Mouse (Mus musculus) G1E (cell line): ENCODE data around the gene Utp20. TPM values are rescaled to one million over a fixed set of nuclear protein-coding genes. Genes with fewer than 3 reads are reported as not detected.
"Not testable (repeated sequence)": the region's sequence is repeated elsewhere in the genome, so short reads cannot be mapped to it uniquely, and the experiment has no call there.

Source experiments
- ATAC-seq: 2 replicates; pipeline ENCODE4 v1.8.0; 2016; ENCODE audit warnings: mild to moderate bottlenecking; ENCODE audit not compliant: insufficient number of reproducible peaks, poor library complexity, low FRiP score, severe bottlenecking; ENCODE audit errors: extremely low read depth
- DNase-seq: peaks from one replicate; pipeline ENCODE4 v3.0.0; 2012; ENCODE audit warnings: low spot score
- H3K27me3 ChIP-seq: 2 replicates; pipeline ENCODE4 v1.6.1; 2012; ENCODE audit warnings: mild to moderate bottlenecking, low read length, inconsistent platforms; ENCODE audit not compliant: insufficient read depth
- H3K36me3 ChIP-seq: replicated peaks from 2 replicates; pipeline ENCODE3; 2012; ENCODE audit warnings: mild to moderate bottlenecking, inconsistent platforms
- H3K4me1 ChIP-seq: 2 replicates; pipeline ENCODE4 v1.6.1; 2012; ENCODE audit warnings: low read depth, low read length, inconsistent platforms, mixed read lengths; ENCODE audit not compliant: insufficient read depth
- H3K4me3 ChIP-seq: 2 replicates; pipeline ENCODE4 v1.5.1; 2012; ENCODE audit warnings: low read depth, mild to moderate bottlenecking, inconsistent platforms, low read length, moderate library complexity, mixed read lengths
- H3K9me3 ChIP-seq: replicated peaks from 2 replicates; pipeline ENCODE4 v1.6.1; 2012; ENCODE audit warnings: inconsistent platforms
- CTCF ChIP-seq: IDR thresholded peaks from 2 replicates; pipeline ENCODE4 v1.5.1; 2012; ENCODE audit warnings: low read depth, low read length, inconsistent platforms, mixed read lengths
- GATA1 ChIP-seq: IDR thresholded peaks from 2 replicates; pipeline ENCODE4 v1.6.1; 2012; ENCODE audit warnings: borderline replicate concordance, low read length, inconsistent platforms, mixed read lengths
- GATA2 ChIP-seq: IDR thresholded peaks from 2 replicates; pipeline ENCODE4 v1.6.1; 2012; ENCODE audit warnings: low read depth, low read length, inconsistent platforms, borderline replicate concordance
- POLR2AphosphoS5 ChIP-seq: IDR thresholded peaks from 2 replicates; pipeline ENCODE4 v1.6.1; 2012; ENCODE audit warnings: low read depth, low read length, inconsistent platforms; ENCODE audit not compliant: insufficient replicate concordance
- TAL1 ChIP-seq: conservative IDR thresholded peaks from 2 replicates; pipeline ENCODE4 v1.6.1; 2012; ENCODE audit warnings: low read depth, low read length, inconsistent platforms, mixed read lengths
- polyA plus RNA-seq: library from polyadenylated mRNA; stranded (reverse); fragments of >175 nt; gene quantifications from 2 replicates; pipeline ENCODE4 v1.2.3, GENCODE M21; 2012
- total RNA-seq, 2 experiments: library from RNA; stranded (forward) in 1 of 2; stranded (reverse) in 1 of 2; fragments of 200-1000 nt in 1 of 2; fragments of >200 nt in 1 of 2; fragmentation: Nextera tagmentation in 1 of 2; gene quantifications; 2 replicates each; pipeline ENCODE4 v1.2.3; 2014 to 2017

The Utp20 gene
- total and polyA plus RNA-seq, 3 experiments, result 33.7 to 50.5 (median 34.3) TPM

GRCm38 (mm10) chr10:88794606-88795005, 32.0 kb downstream of the Utp20 start:
- Histone ChIP-seq H3K27me3 (no peaks in the 10 kb centered on the region), H3K4me3 (no peak overlapping the region), H3K36me3 (peaks cover 93% of the 10 kb centered on the region), H3K9me3 (no peaks in the 10 kb centered on the region), H3K4me1 (no peaks in the 10 kb centered on the region)
- TF ChIP-seq TAL1 (no peak), GATA1 (no peak), GATA2 (no peak), CTCF (no peak), POLR2AphosphoS5 (no peak)
- no peak for ATAC-seq
- no peak for DNase-seq

DNA sequence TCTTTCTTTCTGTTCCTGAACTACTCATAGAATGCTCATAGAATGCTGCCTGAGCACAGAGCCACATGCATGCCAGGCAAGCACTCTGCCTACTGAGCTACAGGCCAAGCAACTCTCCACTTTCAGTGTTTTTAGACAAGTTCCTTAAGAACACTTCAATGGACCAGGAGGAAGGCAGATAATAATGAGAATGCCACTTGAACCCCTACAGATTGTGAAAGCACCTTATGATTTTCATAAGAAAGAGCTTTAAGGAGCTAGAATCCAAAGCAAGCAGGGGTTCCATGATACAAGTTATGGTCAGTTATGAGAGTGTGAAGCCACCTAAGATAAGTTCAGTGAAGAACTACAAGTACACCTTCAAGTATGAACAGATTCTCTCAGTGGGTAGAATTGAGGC, 32.9 kb downstream of the Utp20 start:
- ATAC-seq (no peak), DNase-seq (no peak)
- no peaks in the 10 kb centered on the region for H3K27me3 ChIP-seq
- H3K9me3 ChIP-seq, result no peaks in the 10 kb centered on the region
- H3K4me3 ChIP-seq, result no peak overlapping the region
- peaks cover 91% of the 10 kb centered on the region for H3K36me3 ChIP-seq
- H3K4me1 ChIP-seq, result no peaks in the 10 kb centered on the region
- no peak for TF ChIP-seq TAL1
- no peak for TF ChIP-seq POLR2AphosphoS5
- no peak for TF ChIP-seq GATA2
- TF ChIP-seq GATA1, result no peak
- TF ChIP-seq CTCF, result no peak

- no peaks in the 10 kb centered on the region for H3K27me3 ChIP-seq
- H3K9me3 ChIP-seq, result no peaks in the 10 kb centered on the region
- H3K36me3 ChIP-seq, result peaks cover 86% of the 10 kb centered on the region
- TF ChIP-seq TAL1 (no peak), CTCF (no peak), GATA2 (no peak), GATA1 (no peak), POLR2AphosphoS5 (no peak)
- H3K4me3 ChIP-seq, result no peak overlapping the region
- H3K4me1 ChIP-seq, result no peaks in the 10 kb centered on the region
- DNase-seq (no peak), ATAC-seq (no peak)
Measured at GRCm38 (mm10) chr10:88784513-88784931, 42.1 kb downstream of the Utp20 start.

DNA sequence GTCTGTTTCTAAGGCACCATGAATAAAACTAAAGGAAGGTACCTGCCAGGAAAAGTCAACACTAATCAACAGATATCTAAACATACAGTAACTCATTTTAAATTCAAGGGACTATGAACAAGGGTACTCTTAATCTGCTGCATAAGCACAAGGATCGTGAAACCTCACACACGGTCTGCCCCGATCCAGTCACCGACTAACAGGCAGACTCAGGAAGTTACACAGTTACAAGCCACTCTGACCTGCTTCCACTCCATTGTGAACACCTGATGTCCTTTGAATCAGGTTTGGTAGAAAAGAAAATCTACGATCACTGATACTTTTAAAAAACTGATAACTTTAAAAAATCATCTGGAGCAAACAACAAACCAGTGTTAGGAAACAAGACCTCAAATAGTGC, 42.7 kb downstream of the Utp20 start:
- no peaks in the 10 kb centered on the region for H3K27me3 ChIP-seq
- ATAC-seq (no peak), DNase-seq (no peak)
- TF ChIP-seq GATA1 (no peak), TAL1 (no peak)
- peaks cover 88% of the 10 kb centered on the region for H3K36me3 ChIP-seq
- H3K9me3 ChIP-seq, result no peaks in the 10 kb centered on the region
- no peak overlapping the region for H3K4me3 ChIP-seq
- no peaks in the 10 kb centered on the region for H3K4me1 ChIP-seq

- H3K27me3 ChIP-seq, DNase-seq, H3K4me1 ChIP-seq, H3K4me3 ChIP-seq, H3K9me3 ChIP-seq, ATAC-seq: not testable (repeated sequence)
- peaks cover 89% of the 10 kb centered on the region for H3K36me3 ChIP-seq
Measured at GRCm38 (mm10) chr10:88783135-88783534, 43.5 kb downstream of the Utp20 start.

- no peak for ATAC-seq
- no peak overlapping the region for H3K4me3 ChIP-seq
- peaks cover 90% of the 10 kb centered on the region for H3K36me3 ChIP-seq
- H3K9me3 ChIP-seq, result no peaks in the 10 kb centered on the region
- TF ChIP-seq CTCF (no peak), POLR2AphosphoS5 (no peak), GATA2 (no peak), GATA1 (no peak), TAL1 (no peak)
- H3K4me1 ChIP-seq, result no peaks in the 10 kb centered on the region
- no peak for DNase-seq
- H3K27me3 ChIP-seq, result no peaks in the 10 kb centered on the region
Measured at GRCm38 (mm10) chr10:88780716-88781115, 45.9 kb downstream of the Utp20 start.

GRCm38 (mm10) chr10:88776206-88776605, 50.4 kb downstream of the Utp20 start:
- Histone ChIP-seq H3K4me3 (no peak overlapping the region), H3K9me3 (no peaks in the 10 kb centered on the region), H3K27me3 (no peaks in the 10 kb centered on the region), H3K36me3 (peaks cover 88% of the 10 kb centered on the region), H3K4me1 (peaks cover 3% of the 10 kb centered on the region)
- TF ChIP-seq POLR2AphosphoS5 (no peak), GATA1 (no peak), GATA2 (no peak), TAL1 (no peak), CTCF (no peak)
- ATAC-seq, result no peak
- DNase-seq, result no peak

GRCm38 (mm10) chr10:88772965-88773364, 53.6 kb downstream of the Utp20 start:
- Histone ChIP-seq H3K4me1 (peaks cover 24% of the 10 kb centered on the region), H3K36me3 (peaks cover 92% of the 10 kb centered on the region)
- not testable (repeated sequence) for H3K27me3 ChIP-seq, DNase-seq, H3K9me3 ChIP-seq, H3K4me3 ChIP-seq, ATAC-seq
